Mouse (Mus musculus) liver, embryonic 11.5 days (tissue): Measurements from ENCODE around the gene Tenm2. TPM values are rescaled to one million over a fixed set of nuclear protein-coding genes. Genes with fewer than 3 reads are reported as not detected.

Experiments
- ATAC-seq: fragments of 200-750 bp; cut with Nextera tagmentation; replicated peaks from 2 replicates; pipeline ENCODE4 v1.8.0; 2017; ENCODE audit warnings: moderate number of reproducible peaks, mild to moderate bottlenecking, moderate TSS enrichment, moderate library complexity; ENCODE audit not compliant: low FRiP score
- DNase-seq: peaks from one replicate; pipeline ENCODE4 v3.0.0-alpha.2; 2017; ENCODE audit warnings: low spot score
- H3K27ac ChIP-seq: fragments of 300-500 bp; sonication (generic); 2 replicates; pipeline ENCODE4 v1.5.1; 2014; ENCODE audit warnings: mild to moderate bottlenecking, low read depth, low read length, control low read depth
- H3K27me3 ChIP-seq: fragments of 300-500 bp; sonication (generic); replicated peaks from 2 replicates; pipeline ENCODE4 v1.6.1; 2014; ENCODE audit warnings: low read length, mixed read lengths; ENCODE audit not compliant: control insufficient read depth, insufficient read depth
- H3K36me3 ChIP-seq: fragments of 300-500 bp; sonication (generic); 2 replicates; pipeline ENCODE4 v1.6.1; 2014; ENCODE audit warnings: mild to moderate bottlenecking, low read length, moderate library complexity, mixed read lengths; ENCODE audit not compliant: control insufficient read depth, insufficient read depth
- H3K4me1 ChIP-seq: fragments of 300-500 bp; sonication (generic); replicated peaks from 2 replicates; pipeline ENCODE4 v1.6.1; 2014; ENCODE audit warnings: low read length, mixed read lengths; ENCODE audit not compliant: control insufficient read depth, insufficient read depth
- H3K4me2 ChIP-seq: fragments of 300-500 bp; sonication (generic); 2 replicates; pipeline ENCODE4 v1.6.1; 2014; ENCODE audit warnings: mild to moderate bottlenecking, control low read depth, moderate library complexity
- H3K4me3 ChIP-seq: fragments of 300-500 bp; sonication (generic); 2 replicates; pipeline ENCODE4 v1.5.1; 2014; ENCODE audit warnings: low read depth, low read length, control low read depth
- H3K9ac ChIP-seq: fragments of 300-500 bp; sonication (generic); 2 replicates; pipeline ENCODE4 v1.6.1; 2014; ENCODE audit warnings: low read depth, low read length, control low read depth
- H3K9me3 ChIP-seq: fragments of 300-500 bp; sonication (generic); 2 replicates; pipeline ENCODE4 v1.6.1; 2016; ENCODE audit warnings: low read length, inconsistent platforms, mixed read lengths; ENCODE audit not compliant: control insufficient read depth
- WGBS: fragments of 180-500 bp; shearing (Covaris S2); extraction: QIAGEN DNeasy Blood & Tissue Kit; methylation state at CpG from one replicate; pipeline ENCODE4 v1.1.7; 2014; 5-methylcytosine and 5-hydroxymethylcytosine counted together
- polyA plus RNA-seq: library from polyadenylated mRNA; unstranded; fragments of >200 nt; fragmentation: Nextera tagmentation; extraction: Ambion mirVana; gene quantifications from 2 replicates; pipeline ENCODE4 v1.2.1, GENCODE M21; 2014

Gene Tenm2
- polyA plus RNA-seq, 1 experiment from 2014 or later = 0.78 TPM

DNA sequence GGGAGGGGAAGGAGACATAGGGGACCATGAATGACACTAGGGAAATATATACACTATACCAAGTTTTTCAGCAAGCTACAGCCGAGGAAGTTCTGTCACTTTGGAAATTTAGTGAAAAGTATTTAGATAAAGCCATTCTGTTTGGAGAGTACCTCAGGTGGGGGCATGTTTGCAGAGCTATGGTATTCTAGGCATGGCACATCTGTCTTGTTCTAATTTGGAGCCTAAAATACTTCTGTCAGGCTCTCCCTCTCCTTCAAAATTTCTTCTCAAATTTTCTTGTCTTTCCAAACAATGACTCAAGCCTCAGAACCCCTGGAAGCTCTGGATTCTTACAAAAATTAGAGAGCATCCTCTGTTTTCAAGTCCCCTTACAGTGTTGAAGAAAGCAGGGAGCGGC is 13.0 kb downstream of the Tenm2 start:
- H3K9me3 ChIP-seq = no peaks in the 10 kb centered on the region
- no peaks in the 10 kb centered on the region for H3K27me3 ChIP-seq
- no peaks in the 10 kb centered on the region for H3K36me3 ChIP-seq
- H3K4me3 ChIP-seq = no peak overlapping the region
- H3K4me1 ChIP-seq = no peaks in the 10 kb centered on the region
- 61% methylated on average over 2 of the region's 2 CpGs for WGBS
- no peak overlapping the region for H3K27ac ChIP-seq
- no peak overlapping the region for H3K4me2 ChIP-seq
- ATAC-seq (no peak), DNase-seq (no peak)
- no peak overlapping the region for H3K9ac ChIP-seq

DNA sequence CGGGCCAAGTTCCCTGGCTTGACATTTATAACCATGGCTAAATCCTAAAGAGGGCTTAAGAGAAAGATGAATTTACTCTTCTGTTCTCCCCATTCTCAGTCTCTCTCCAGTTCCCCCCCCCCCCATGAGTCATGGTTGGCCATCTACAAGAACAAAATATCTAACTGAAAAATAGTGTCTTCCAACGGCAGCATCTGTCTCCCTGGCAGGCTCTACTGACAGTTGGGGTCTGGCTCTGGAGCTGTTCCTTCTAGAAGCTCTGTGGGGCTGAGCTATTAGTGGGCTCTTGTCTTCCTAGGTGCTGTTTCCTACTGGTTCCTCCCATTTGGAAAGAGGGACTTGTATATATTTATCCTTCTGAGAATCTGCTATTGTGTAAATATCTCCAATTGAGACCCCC is 13.7 kb downstream of the Tenm2 start:
- no peaks in the 10 kb centered on the region for H3K27me3 ChIP-seq
- H3K36me3 ChIP-seq = no peaks in the 10 kb centered on the region
- no peak overlapping the region for H3K9ac ChIP-seq
- no peak overlapping the region for H3K27ac ChIP-seq
- ATAC-seq = no peak
- H3K4me2 ChIP-seq = no peak overlapping the region
- no peaks in the 10 kb centered on the region for H3K9me3 ChIP-seq
- 77% methylated on average over 2 of the region's 2 CpGs for WGBS
- H3K4me3 ChIP-seq = no peak overlapping the region
- no peak for DNase-seq
- no peaks in the 10 kb centered on the region for H3K4me1 ChIP-seq

DNA sequence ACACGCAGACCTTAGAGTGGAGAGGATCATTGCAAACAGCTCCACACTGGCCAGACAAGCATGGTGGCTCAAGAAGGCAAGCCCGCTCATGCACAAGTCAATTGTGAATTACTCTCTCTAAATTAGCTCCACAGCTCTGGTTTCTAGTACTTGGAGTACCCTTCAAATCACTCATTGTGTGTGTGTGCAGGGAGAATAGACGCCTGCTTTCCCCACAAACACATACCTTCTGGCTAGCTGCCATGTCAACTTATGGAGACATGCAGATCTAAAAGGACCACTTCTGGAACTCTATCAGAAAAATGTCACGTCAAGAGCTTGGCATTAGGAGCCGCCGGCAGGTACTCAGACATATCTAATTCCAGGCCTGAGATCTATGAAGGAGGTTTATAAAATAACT is 14.8 kb downstream of the Tenm2 start:
- Histone ChIP-seq H3K27me3 (no peaks in the 10 kb centered on the region), H3K36me3 (no peaks in the 10 kb centered on the region), H3K9me3 (no peaks in the 10 kb centered on the region), H3K4me2 (no peak overlapping the region), H3K4me3 (no peak overlapping the region), H3K9ac (no peak overlapping the region), H3K27ac (no peak overlapping the region), H3K4me1 (no peaks in the 10 kb centered on the region)
- no peak for DNase-seq
- WGBS = 81% methylated on average over 6 of the region's 6 CpGs
- ATAC-seq = no peak

DNA sequence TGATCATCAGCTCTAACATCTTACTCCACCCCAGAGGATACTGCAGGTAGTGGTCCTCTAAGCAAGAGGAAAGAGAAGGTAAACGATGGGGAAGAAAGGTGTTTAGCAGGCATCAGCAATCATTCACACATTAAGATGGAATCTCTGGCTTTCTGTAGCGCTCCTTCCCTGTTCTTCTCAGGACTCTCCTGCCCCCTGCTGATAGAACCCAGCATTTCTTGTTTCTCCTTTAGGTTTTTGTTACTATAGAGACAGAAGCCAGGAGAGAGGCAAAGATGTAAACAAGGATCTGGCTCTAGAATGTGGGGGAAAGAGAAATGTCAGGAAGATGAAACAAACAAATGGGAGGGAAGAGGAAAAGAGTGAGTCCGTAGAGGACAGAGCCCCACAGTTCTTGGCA is 49.6 kb downstream of the Tenm2 start:
- WGBS = 8% methylated on average over 3 of the region's 3 CpGs
- Histone ChIP-seq H3K36me3 (no peaks in the 10 kb centered on the region), H3K27ac (no peak overlapping the region), H3K4me1 (no peaks in the 10 kb centered on the region), H3K9me3 (no peaks in the 10 kb centered on the region), H3K4me2 (no peak overlapping the region), H3K9ac (no peak overlapping the region), H3K4me3 (no peak overlapping the region), H3K27me3 (no peaks in the 10 kb centered on the region)
- ATAC-seq = no peak
- DNase-seq = no peak

DNA sequence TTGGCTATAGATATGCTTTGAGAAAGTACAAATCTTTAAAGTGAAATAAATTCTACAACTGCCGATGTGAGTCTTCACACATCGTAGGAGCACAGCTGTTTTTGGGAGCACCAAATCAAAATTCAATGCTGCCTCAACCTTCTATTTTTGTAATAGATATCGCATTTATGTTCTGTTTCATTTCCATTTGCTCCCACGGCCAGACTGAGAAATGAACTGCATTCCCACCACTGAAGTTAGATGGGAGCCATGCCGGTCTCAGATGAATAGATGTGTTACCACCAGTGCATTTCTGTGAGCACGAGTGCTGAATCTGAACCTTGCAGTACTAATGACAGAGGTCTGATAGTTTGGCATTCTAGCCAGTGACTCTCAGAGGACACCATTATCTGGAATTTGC is 58.3 kb downstream of the Tenm2 start:
- H3K36me3 ChIP-seq = no peaks in the 10 kb centered on the region
- H3K4me3 ChIP-seq = no peak overlapping the region
- 84% methylated on average over 6 of the region's 6 CpGs for WGBS
- H3K4me1 ChIP-seq = no peaks in the 10 kb centered on the region
- H3K9me3 ChIP-seq = no peaks in the 10 kb centered on the region
- no peak overlapping the region for H3K27ac ChIP-seq
- H3K4me2 ChIP-seq = no peak overlapping the region
- DNase-seq (no peak), ATAC-seq (no peak)
- H3K27me3 ChIP-seq = no peaks in the 10 kb centered on the region
- no peak overlapping the region for H3K9ac ChIP-seq

DNA sequence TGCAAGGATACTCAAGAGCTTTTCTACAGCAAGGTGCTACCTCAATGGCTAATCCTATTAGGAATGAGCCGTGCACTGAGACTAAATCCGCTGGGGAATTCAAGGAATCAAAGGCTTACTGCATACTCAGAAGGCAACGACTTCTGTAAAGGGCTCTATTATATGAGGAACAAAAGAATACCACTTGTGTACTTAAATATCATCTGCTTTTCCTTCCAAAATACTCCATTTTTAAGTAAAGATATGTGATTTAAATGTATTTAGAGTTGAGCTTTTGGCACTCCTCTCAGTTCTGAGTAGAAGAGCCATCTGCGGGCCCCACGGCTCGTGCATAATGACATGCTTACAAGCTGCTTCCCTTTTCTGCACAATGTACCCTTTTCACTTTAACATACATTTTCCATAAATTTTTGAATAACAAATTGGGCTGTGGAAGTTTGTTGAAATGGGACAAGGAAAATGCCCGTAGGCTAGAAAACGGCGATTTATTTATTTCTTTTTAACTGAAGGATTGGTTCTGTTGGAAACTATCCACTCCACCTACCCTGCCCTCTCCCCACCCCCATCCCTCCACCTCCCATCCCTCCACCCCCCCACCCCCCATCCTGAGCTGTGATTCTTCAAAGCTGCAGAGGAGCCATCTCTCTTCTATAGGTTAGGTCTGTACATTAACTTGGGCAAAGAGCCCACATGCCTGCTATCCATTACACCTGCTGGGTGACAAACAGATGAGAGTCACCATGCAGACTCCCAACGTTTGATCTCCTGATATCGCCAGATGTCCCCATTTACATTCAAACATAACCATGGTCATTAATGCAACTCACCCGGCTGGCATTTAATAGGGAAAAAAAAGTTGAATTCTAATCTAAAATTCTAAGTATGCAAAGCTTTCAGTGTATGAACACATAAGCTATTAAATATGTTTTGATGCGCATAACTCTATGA is 81.6 kb downstream of the Tenm2 start:
- Histone ChIP-seq H3K9ac (no peak overlapping the region), H3K4me1 (no peaks in the 10 kb centered on the region), H3K4me2 (no peak overlapping the region), H3K9me3 (no peaks in the 10 kb centered on the region), H3K27me3 (no peaks in the 10 kb centered on the region), H3K27ac (no peak overlapping the region), H3K4me3 (no peak overlapping the region), H3K36me3 (no peaks in the 10 kb centered on the region)
- ATAC-seq = no peak
- WGBS = 53% methylated on average over 13 of the region's 13 CpGs
- no peak for DNase-seq

DNA sequence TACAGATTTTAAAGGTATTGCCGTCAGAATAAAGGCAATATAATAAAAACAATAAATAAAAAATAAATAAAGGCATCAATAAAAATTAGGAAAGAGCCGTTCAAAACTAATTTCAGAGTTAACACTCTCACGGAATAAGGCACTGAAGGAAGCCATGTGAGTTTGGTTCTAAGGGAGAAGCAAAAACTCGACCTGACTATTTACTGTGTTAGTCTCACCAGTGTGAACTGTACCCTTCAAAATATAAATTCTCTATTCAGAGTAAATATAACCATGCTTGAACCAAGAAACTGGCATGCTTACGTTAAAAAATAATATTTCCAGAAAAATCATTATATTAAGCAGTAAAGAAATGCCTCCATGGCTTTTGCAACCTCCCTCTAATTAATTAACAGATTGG is 82.4 kb downstream of the Tenm2 start:
- Histone ChIP-seq H3K4me1 (no peaks in the 10 kb centered on the region), H3K27ac (no peak overlapping the region), H3K36me3 (no peaks in the 10 kb centered on the region), H3K9ac (no peak overlapping the region), H3K9me3 (no peaks in the 10 kb centered on the region), H3K4me3 (no peak overlapping the region), H3K4me2 (no peak overlapping the region), H3K27me3 (no peaks in the 10 kb centered on the region)
- WGBS = 63% methylated on average over 5 of the region's 5 CpGs
- no peak for ATAC-seq
- DNase-seq = no peak

DNA sequence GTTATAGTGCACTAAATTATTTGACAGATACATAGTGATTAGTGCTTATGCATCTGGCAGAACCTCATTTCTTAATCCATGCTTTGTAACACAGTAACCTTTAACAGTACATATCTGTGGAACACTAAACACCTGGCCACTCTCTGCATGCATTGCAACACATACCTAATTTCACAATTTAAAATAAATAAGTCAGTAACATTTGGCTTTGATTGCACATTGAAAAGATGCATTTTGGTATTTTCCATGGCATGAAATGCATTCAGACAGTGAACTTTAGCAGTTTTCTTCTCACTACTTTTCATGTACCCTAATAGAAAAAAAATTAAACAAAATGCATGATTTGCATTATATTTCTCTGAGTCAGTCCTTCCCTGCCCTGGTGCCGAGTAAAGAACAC is 85.8 kb downstream of the Tenm2 start:
- 60% methylated on average over 1 of the region's 1 CpGs for WGBS
- Histone ChIP-seq H3K4me3 (no peak overlapping the region), H3K9ac (no peak overlapping the region), H3K4me2 (no peak overlapping the region), H3K27me3 (no peaks in the 10 kb centered on the region), H3K4me1 (no peaks in the 10 kb centered on the region), H3K36me3 (no peaks in the 10 kb centered on the region), H3K9me3 (no peaks in the 10 kb centered on the region), H3K27ac (no peak overlapping the region)
- ATAC-seq = no peak
- no peak for DNase-seq

DNA sequence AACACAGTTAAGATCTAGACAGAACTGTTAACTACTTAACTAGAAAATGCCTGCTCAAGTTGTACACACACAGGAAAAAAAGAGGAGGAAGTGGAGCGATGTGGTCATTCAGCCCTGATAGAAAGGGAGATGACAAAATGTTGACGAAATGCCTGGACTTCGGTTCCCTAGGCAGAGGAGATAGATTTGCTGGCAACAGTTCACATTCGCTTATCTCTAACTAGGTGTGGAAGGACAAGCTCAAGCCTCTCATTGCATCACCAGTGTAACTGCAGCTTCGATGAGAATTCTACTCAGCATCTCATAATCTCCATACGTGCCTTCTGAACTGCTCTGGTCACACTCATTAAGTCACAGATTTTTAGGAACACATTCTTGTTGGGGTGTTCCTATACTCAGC is 91.8 kb downstream of the Tenm2 start:
- no peak overlapping the region for H3K4me3 ChIP-seq
- ATAC-seq = no peak
- DNase-seq = no peak
- H3K4me1 ChIP-seq = no peaks in the 10 kb centered on the region
- no peaks in the 10 kb centered on the region for H3K27me3 ChIP-seq
- H3K4me2 ChIP-seq = no peak overlapping the region
- 41% methylated on average over 6 of the region's 6 CpGs for WGBS
- no peak overlapping the region for H3K9ac ChIP-seq
- H3K9me3 ChIP-seq = no peaks in the 10 kb centered on the region
- no peaks in the 10 kb centered on the region for H3K36me3 ChIP-seq
- no peak overlapping the region for H3K27ac ChIP-seq
